Mouse (Mus musculus) gastrocnemius, postnatal 10 days (tissue): ENCODE data around the gene Ccdc34. TPM values are rescaled to one million over a fixed set of nuclear protein-coding genes. Genes with fewer than 3 reads are reported as not detected.

Experiments
- DNase-seq: peaks from one replicate; pipeline ENCODE4 v3.0.0; 2021; ENCODE audit warnings: mixed read lengths
- total RNA-seq, 2 experiments: library from RNA; stranded (reverse); gene quantifications; 2 replicates each; pipeline ENCODE4 v1.2.3; 2021

Gene Ccdc34
- total RNA-seq, 2 experiments from 2014 or later, result 10.5 to 13.2 TPM

DNA sequence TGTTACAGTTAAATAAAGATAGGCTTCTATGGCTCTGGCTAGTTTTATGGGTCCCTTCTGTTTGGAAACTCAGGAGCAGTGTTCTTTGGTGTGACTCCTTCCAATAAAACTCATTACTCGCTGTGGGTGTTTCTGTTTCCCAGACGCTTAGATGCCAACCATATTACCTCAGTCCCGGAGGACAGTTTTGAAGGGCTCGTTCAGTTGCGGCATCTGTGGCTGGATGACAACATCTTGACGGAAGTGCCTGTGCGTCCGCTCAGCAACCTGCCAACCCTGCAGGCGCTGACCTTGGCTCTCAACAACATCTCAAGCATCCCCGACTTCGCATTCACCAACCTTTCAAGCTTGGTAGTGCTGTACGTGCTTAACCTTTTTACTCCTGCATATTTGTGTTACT, 21.2 kb upstream of the Ccdc34 start:
- peak; percentile 11 for DNase-seq

- no peak for DNase-seq
Observed at GRCm38 (mm10) chr2:110004668-110005067, 12.9 kb upstream of the Ccdc34 start.

DNA sequence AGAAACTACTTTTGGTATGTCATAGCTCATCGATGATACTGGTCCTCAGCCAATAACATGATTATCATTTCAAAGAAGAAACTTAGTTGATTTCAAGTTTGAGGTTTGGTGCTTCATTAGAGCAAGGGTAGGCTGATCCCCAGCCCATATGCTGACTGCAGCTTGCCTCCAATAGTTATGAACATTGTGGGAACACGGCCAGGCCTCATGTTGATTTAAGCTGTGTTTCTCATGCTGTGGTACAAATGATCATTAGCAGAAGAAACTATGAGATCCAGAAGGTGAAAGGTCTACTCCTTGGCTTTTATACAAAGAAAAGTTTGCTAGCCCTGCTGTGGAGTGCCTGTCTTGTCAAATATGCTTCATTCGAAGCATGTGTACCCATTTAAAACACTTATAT, 12.5 kb upstream of the Ccdc34 start:
- DNase-seq, result no peak

DNA sequence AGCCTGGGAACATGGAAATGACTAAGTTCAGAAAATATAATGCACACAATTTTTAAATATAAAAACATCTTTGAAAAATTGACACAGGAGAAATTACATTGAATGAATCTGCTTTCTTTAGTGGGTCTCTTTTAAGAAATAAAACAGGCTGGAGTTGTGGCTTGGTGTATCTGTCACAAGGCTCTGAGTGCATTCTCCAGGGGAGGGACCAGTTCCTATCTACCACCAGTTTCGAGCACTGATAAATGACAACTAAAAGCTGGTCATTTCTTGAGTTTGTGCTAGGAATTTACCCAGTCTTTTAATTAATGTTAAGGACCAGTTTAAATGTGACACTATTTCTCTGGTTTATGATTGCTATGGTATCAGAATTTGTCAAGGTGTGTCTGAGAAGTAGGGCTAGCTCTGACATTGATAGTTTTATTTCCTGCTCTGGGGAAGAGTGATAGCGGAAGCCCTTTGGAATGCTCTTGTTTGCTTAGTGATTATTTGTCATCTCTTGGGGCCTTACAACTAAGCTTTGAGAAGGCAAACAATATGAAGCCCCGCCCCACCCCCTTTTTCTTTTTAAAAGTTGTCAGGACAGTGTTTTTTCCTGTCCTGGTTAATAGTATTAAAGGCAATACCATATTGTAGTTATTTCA, 11.9 kb upstream of the Ccdc34 start:
- no peak for DNase-seq

- peak; percentile 12 for DNase-seq
Observed at GRCm38 (mm10) chr2:110007423-110008267, 10.0 kb upstream of the Ccdc34 start.

DNA sequence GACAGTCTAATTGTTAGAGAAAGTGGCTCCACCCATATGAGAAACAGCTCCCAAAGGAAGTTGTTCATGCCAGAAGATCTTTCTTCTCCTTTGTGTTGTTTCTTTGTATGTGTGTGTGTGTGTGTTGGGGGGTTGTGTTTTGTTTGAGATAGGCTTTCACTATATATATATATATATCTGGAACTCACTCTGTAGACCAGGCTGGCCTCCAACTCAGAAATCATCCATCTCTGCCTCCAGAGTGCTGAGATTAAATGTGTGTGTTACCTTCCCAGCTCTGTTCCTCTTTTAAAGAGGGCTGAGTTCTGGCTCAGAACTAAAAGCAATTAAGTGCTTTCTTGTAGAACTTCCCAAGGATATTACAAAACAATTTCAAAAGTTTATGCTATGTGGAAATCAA, 8.2 kb upstream of the Ccdc34 start:
- no peak for DNase-seq

- no peak for DNase-seq
Observed at GRCm38 (mm10) chr2:110012184-110012725, 5.4 kb upstream of the Ccdc34 start.

DNA sequence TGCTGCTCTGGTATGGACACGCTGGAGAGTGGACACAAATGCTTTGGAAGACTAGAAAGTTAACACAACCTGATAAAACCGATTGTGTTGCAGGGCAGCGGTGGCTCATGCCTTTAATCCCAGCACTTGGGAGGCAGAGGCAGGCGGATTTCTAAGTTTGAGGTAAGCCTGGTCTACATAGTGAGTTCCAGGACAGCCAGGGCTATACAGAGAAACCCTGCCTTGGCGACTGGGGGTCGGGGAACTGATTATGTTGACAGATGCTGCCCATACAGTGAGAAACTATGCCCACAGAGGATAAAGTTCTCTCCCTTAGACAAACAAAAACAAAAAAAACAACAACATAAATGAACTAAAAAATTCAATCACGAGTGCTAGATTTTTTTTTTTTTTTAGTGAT, 530 bp upstream of the Ccdc34 start:
- no peak for DNase-seq

- peak; percentile 15 for DNase-seq
Observed at GRCm38 (mm10) chr2:110019656-110020055, 2.0 kb downstream of the Ccdc34 start.

DNA sequence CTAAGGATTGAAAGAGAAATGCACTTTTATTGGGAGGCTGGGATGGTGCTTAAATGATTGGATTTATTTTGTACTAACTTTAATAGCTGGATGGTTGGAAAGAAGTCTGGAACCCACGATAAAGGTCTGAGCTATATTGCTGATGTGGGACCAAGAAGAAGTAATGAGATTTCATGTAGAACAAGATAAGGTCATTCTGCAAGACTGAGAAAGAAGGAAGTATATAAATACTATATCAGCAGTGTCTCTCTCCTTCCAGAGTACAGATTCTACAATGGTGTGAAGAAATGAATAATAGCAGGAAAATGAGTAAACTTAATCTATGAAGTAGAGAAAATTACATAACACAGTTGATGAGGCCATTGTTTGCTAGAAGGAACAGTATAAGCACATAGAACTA, 2.8 kb downstream of the Ccdc34 start:
- no peak for DNase-seq

GRCm38 (mm10) chr2:110036265-110036664, 18.6 kb downstream of the Ccdc34 start:
- DNase-seq, result no peak

- no peak for DNase-seq
Observed at GRCm38 (mm10) chr2:110036665-110037064, 19.0 kb downstream of the Ccdc34 start.

- no peak for DNase-seq
Observed at GRCm38 (mm10) chr2:110037221-110037620, 19.6 kb downstream of the Ccdc34 start.

DNA sequence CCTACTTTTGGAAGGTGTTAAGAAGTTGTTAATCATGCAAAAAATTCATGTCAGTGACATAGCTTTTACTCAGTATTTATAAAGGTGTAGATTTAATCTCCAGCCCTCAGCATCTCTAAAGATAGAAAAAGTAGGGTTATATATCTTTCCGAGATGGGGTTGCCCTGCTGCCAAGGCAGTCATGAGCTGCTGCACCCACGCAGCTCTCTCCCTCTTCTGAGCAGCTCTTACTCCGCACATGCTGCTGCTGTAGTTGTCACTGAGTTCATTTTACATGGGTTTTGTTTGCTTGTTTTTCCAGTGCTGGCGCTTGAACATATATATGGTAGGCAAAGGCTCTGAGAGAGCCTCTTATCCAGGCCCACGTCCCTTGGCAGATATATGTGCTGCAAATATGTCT, 20.7 kb downstream of the Ccdc34 start:
- no peak for DNase-seq

DNA sequence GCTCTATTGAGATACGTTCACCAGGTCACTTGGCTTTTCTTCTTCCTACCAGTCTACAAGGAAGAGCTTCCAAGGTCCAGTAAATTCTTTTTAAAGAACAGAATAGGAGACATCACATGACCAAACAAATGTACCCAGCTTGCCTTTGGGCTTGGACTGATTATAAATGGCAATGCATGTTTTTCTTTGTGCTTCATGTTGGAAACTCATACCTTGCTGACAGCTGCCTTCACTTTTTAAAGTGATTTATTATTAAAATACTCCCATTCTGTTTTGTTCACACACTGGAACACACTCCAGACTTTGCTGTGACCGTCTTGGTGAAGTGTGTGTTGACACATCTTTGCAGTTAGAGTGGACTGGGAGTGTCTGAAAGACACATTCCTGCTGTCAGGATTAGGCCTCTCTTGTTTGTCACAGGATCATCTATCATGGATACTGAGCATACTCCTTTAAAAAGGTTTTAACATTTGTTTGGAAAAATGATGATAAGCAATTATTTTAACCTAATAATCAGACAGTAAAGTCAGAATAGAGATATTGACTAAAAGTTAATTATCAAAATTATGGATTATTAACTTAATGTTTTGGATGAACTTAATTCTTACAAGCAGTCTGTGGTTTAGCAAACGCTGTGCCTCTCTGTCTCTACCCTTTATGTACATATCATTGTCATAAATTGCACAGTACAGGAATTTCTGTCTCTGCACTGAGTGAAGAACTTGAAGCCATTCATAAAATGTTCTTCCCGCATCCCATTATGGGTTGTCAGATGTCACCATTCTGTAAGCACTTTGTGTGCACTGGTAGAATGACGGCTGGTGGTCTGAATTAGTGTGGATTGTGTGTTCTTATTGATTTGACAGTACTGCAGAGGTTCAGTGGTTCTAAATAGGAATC, 25.5 kb downstream of the Ccdc34 start:
- DNase-seq, result no peak

DNA sequence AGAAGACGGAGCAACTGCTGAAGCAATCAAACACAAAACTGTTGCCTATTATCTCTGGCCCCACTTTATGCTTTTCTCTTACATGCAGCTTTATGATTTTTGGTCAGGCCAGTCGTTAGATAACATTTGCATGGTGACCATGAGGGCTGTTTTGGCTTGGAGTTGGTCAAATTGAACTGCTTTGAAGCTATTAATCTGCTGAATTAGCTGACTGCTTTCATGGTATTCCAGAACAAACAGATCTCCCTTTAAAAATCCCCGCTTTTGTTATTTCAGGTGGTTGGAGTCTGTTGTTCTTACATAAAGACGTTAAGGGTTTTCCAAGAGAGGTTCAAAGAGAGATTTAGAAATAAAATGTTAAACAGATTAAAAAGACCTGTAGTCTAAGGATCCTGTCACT, 40.8 kb downstream of the Ccdc34 start:
- DNase-seq, result no peak

GRCm38 (mm10) chr2:110063131-110063530, 45.5 kb downstream of the Ccdc34 start:
- DNase-seq, result no peak

GRCm38 (mm10) chr2:110068916-110069315, 51.3 kb downstream of the Ccdc34 start:
- DNase-seq, result no peak

DNA sequence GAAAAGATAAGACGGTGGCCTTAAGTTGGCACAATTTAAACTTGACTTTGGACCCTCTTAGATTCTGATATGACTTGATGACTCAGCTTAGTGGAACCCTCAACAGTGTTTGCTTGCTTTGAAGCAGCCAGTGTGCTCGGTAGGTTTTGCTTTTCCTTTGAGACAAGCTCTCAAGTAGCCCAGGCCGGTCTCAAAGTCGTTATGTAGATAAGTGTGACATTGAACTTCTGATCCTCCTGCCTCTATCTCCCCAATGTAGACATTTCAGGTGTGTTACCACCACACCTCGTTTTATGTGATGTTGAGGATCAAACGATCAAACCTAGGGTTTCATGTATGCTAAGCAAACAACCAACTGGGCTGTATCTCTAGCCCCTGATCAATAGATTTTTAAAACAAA, 55.4 kb downstream of the Ccdc34 start:
- DNase-seq, result no peak

DNA sequence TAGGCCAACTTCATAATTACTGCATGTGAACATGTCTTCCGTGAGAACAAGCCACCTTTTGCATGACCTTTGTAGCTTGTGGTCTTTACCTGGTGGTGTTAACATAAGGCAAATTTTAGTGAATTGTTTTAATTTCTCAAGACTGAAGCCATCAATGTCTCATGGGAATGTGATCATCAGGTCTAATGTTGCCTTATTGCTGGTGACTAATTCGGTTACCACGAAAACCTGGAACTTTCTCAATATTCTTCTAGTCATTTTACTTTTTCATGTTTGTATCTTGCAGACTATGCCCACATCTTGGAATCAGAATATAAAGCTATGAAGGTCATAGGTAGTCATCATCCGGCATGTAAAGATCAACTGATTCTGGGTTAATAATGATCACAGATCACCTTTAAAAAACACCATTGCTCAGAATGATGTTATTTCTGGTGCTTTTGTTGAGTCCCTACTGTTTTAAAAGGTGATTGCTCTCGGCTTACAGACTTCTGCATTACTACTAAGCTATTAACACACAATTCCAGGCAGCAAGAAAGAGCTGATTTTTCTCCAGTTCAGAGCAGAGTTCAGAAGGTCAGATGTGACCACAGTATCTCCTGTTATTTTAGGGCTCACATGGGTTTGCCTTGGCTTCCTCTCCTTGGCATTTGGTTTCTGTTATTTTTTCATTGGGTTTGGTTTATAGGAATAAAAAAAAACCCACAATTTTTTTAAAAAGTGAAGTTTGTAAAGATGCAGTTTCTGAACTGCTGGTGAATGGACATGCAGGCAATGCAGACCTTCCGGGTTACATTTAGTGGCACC, 57.2 kb downstream of the Ccdc34 start:
- no peak for DNase-seq

DNA sequence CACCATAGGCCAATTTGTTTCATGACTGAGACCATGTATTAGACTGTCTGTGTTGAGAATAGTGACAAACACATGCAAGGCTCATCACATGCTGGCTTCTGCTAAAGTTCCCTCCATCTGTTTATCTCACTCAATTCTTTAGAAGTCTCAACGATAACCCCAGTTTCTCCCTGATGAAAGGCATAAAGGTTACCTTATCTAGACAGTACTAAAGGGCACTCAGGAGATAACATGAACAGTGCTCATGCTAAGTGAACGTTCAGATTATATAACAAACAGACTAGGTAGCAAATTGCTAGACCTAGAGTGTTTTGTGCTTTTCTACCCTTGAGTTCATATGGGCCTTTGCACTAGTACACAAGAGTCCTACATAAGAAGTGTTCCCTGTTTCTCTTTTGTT, 59.6 kb downstream of the Ccdc34 start:
- DNase-seq, result no peak

DNA sequence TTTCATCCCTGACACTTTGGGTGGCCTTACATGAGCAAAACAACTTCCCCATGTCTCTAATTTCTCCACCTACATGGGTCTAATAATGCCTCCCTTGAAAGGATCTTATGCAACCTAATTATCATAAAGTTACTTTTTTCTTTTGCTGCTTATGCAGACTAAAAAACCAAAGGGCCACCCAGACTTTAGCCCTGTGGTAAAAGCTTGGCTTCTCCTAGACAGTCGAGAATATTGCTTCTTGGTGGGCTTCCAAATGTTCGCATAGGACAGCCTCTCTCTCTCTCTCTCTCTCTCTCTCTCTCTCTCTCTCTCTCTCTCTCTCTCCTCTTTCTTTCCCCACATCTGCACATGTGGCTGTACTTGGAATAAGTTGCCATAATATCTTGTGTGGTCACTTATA, 60.0 kb downstream of the Ccdc34 start:
- no peak for DNase-seq
